Mouse (Mus musculus): ENCODE measurements around the gene Atl1. TPM values are rescaled to one million over a fixed set of nuclear protein-coding genes. Genes with fewer than 3 reads are reported as not detected.
A peak's percentile ranks its signal among the peaks of the same experiment; 100 is the strongest.

Atl1 gene
- total RNA-seq, 1 experiment from 2014 or later, result 2.1 TPM

DNA sequence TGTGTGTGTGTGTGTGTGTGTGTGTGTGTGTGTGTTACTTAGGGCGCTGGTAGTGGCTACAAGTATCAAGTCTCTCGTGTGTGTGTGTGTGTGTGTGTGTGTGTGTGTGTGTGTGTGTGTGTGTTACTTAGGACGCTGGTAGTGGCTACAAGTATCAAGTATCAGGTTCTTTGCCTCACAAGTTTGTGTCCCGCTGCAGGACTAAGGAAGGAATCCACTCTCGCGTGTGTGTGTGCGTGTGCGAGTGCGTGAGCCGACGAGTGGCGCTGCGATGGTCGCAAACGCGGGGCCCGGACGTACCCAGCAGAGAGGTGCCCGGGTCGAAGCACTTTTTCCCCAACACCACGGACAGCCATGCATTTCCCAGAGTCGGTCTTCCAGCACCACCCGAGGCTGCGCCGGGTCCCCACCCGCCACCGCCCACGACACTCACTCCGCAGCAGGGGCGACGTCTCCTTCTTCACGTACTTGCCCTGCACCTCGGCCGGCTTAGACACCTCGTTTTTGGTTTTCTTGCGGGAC is 93.9 kb downstream of the Atl1 start:
- peak; percentile 29 for ATAC-seq (replicated peaks; ENCODE audit: insufficient number of reproducible peaks, low FRiP score, low TSS enrichment, poor library complexity, severe bottlenecking)

DNA sequence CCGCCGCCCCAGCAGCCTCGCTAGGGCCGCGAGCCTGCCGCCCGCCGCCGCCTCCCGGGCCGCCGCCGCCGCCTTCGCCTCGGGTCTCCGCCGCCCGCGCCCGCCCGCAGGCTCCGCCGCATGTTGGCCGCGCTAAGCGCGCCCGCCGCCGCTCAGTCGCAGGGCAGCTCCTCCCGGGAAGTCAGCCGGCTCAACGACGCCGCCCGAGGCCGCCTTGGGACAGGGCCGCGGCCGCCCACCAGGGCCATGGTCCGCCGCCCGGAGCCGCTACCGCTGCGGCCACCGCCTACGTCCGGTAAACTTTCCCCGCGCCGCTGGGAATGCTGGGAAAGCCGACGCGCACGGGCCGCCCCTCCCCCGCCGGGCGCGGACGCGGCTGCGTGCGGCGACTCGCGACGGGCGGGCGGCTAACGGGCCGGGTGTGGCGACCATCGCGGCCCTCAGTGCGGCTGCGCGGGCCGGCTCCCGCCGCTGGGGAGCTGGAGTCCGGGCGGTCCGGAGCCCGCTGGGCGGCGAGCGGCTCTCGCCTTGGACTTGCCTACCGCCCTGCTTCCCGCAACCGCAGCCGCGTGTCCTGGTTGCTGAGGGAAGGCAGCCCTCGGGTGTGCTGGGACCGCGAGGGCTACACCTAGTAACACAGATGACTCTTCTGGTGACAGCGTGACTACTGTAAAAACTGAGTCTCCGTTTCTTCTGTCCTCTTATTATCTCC is 94.5 kb downstream of the Atl1 start, which contains the start of gene Sav1:
Gene Sav1 (minus strand): TSS at position 217 of the 712 bp plus-strand sequence.
- ATAC-seq (replicated peaks; ENCODE audit: insufficient number of reproducible peaks, low FRiP score, low TSS enrichment, poor library complexity, severe bottlenecking), result peak; percentile 75

DNA sequence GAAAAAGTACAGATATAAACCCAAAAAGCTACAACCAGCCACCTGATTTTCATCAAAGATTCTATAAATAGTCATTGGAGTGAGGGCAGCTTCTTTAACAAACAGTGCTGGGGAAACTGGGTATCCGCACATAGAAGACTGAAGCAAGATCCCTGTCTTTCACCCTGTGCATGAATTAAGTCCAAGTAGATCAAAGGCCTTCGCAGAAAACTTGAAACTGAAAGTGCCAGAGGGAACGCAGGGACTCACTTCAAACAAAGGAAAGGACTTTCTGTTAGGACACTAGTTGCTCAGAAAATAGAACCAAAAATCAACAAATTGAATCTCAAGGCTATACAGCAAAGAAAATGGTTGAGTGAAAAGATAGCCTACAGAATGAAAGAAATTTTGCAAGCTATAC is 103.0 kb downstream of the Atl1 start:
- no peak for ATAC-seq (replicated peaks; ENCODE audit: insufficient number of reproducible peaks, low FRiP score, low TSS enrichment, poor library complexity, severe bottlenecking)

DNA sequence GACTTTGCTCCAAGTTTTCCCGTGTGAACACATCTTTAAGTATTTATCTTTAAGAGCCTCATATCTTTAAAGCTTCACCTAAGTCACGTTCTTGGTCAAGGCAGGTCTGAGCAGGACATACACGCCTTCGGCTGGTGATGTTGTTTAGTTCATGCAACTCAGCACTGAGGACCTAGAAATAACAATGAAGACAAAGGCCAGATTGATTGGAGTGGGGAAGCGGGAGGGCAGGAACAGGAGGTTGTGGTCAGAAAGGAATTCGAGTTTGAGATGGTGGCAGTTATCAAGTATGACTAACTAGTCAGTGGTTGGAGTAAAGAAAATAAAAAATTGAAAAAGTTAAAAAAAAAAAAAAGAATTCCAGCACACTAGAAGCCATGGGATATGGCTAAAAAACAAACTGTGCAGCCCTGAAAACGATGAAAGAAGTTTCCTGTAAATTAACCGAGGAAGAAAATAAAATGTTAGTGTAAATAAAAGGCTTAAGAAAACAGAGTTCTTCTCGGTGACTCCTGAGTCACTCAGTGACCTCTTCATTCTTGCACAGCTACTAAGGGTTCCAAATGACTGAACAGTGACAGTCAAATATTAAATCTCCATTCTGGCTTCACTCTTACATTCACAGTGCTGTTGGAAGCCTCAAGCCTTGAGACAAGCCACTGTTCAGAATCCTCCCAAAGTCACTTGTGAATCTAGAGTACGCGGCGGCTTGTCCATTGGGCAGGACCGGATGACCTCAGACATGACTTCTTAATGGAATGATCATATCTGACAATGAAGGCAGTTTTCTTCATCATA is 106.0 kb downstream of the Atl1 start:
- ATAC-seq (replicated peaks; ENCODE audit: insufficient number of reproducible peaks, low FRiP score, low TSS enrichment, poor library complexity, severe bottlenecking), result no peak

DNA sequence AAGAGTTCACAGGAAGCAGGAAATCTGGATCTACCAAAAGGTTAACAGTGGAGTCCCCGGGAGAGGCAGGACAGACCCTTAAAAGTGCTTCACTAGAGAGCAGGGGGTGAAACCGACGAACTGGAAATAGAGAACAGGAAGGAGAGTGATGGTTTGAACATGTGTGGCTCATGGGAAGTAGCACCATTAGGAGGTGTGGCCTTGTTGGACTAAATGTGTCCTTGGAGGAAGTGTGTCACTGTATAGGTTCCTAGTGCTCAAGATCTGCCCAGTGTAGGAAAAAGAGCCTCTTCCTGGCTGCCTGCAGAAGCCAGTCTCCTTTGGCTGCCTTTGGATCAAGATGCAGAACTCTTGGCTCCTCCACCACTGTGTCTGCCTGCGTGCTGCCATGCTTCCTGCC is 112.7 kb downstream of the Atl1 start:
- ATAC-seq (replicated peaks; ENCODE audit: insufficient number of reproducible peaks, low FRiP score, low TSS enrichment, poor library complexity, severe bottlenecking), result peak; percentile 43; the same call in 1 of the 2 replicates

DNA sequence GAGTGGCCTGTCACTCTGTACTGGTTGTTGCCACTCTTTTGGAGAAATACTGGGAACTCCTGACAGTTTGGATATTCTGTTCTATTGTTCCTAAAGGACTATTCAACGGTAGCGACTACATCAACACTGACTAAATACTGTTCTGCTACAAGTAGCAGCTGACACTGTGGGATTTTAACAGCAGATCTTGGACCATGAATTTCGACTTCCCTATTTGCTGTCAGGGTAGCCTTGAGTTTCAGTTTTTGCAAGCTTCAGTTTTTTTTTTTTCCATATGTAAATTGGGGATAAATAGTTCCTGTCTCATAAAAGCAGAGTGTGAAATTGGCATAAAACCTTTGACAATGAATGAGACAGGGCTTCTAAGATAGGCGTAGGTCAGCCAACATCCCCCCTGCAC is 117.9 kb downstream of the Atl1 start:
- no peak; the same call in 1 of the 2 replicates for ATAC-seq (replicated peaks; ENCODE audit: insufficient number of reproducible peaks, low FRiP score, low TSS enrichment, poor library complexity, severe bottlenecking)

DNA sequence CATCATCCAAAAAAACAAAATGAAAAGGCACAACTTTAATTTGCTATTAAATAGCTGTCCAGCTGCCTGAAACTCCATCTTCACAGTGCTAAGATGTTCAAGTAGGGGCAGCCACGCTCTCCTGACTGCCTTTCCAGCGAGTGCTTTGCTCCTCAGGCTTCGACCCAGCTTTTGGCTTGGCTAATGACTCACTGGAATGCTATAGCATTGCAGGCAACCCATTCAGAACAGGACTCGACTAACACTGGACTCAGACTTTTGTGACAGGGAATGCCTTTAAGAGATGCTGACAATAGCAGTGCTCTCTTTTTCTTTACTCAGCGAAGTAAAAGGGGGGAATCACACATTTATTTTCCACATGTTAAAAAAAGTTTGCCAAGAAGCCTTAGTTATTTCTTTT is 119.3 kb downstream of the Atl1 start:
- no peak for ATAC-seq (replicated peaks; ENCODE audit: insufficient number of reproducible peaks, low FRiP score, low TSS enrichment, poor library complexity, severe bottlenecking)

DNA sequence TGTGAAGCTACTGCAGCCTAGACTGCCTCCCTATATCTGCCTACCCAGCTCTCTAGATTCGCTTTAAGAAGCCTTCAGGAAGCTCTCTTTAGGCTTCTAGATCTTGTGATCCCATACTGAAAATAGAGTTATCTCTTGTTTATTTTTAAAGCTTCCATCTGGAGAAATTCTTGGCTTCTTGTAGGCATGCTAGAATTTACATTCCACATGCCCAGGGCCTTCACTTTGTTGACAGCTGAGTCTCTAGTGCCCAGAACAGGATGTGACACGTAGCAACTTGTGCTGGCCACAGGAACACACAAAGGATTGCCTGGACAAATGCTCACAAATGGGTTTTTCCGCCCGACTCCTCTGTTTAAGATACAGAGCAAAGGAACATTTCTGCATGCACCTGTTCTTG is 123.5 kb downstream of the Atl1 start:
- no peak for ATAC-seq (replicated peaks; ENCODE audit: insufficient number of reproducible peaks, low FRiP score, low TSS enrichment, poor library complexity, severe bottlenecking)

Other genes with a start within 250 kb of the Atl1 start
- gene Sos2, start 210.8 kb upstream of the Atl1 start, total RNA-seq (2017), result 43.3 to 91.0 TPM (median 60.5 TPM) in 3 replicates
- 0.38 to 1.8 TPM in 2 of 3 replicates, not detected in the other for gene L2hgdh, start 167.7 kb upstream of the Atl1 start, total RNA-seq (2017)
- 1.1 to 11.9 TPM (median 5.0 TPM) in 3 replicates for gene Atp5s, start 167.7 kb upstream of the Atl1 start, total RNA-seq (2017)
- 0.49 to 1.2 TPM (median 1.2 TPM) in 3 replicates for gene Cdkl1, start 101.3 kb upstream of the Atl1 start, total RNA-seq (2017)
- gene Map4k5, start 586 bp downstream of the Atl1 start, total RNA-seq (2017), result 41.3 to 64.2 TPM (median 51.0 TPM) in 3 replicates
- 38.9 to 63.2 TPM (median 58.3 TPM) in 3 replicates for gene Sav1, start 94.4 kb downstream of the Atl1 start, total RNA-seq (2017)
- gene Nin, start 221.1 kb downstream of the Atl1 start, total RNA-seq (2017), result 134 to 153 TPM (median 142 TPM) in 3 replicates